Mouse (Mus musculus): Measurements from ENCODE around the gene Zfp444. TPM values are rescaled to one million over a fixed set of nuclear protein-coding genes. Genes with fewer than 3 reads are reported as not detected.

Gene Zfp444
- 41.1 and 42.9 TPM in 2 replicates for polyA plus RNA-seq (2015; fragmentation: Nextera tagmentation; extraction: Ambion mirVana)

- peak; percentile 99 for DNase-seq (ENCODE audit: low spot score)
- H3K4me1 ChIP-seq (ENCODE audit: insufficient read depth, low read depth, low read length) = no peaks in the 10 kb centered on the region; the same call in 1 of the 2 replicates
- peak within 1 kb of the TSS; percentile 37 for H3K9ac ChIP-seq (replicated peaks; ENCODE audit: low read depth)
- H3K27me3 ChIP-seq (replicated peaks; ENCODE audit: insufficient read depth, low read length) = no peaks in the 10 kb centered on the region
- TF ChIP-seq CTCF (IDR thresholded peaks at IDR 0.05) (no peak), EP300 (IDR thresholded peaks at IDR 0.05) (peak; percentile 60)
- ATAC-seq = peak; percentile 94
- H3K27ac ChIP-seq (ENCODE audit: low read length) = peak within 1 kb of the TSS; percentile 81
- WGBS = 1% methylated on average over 37 of the region's 37 CpGs
- H3K4me2 ChIP-seq (replicated peaks; ENCODE audit: low read depth, low read length) = peak within 1 kb of the TSS; percentile 84
- no peaks in the 10 kb centered on the region for H3K9me3 ChIP-seq (ENCODE audit: low read length)
- peak within 1 kb of the TSS; percentile 60 for H3K4me3 ChIP-seq (ENCODE audit: low read depth, low read length)
- H3K36me3 ChIP-seq (ENCODE audit: insufficient read depth, low read length) = no peaks in the 10 kb centered on the region
Observed at GRCm38 (mm10) chr7:6172006-6172649, at the start of gene Zfp444. TSS of gene Zfp444 (plus strand) at chr7:6172226.

- Histone ChIP-seq H3K4me3 (ENCODE audit: low read depth, low read length) (no peak overlapping the region), H3K4me1 (ENCODE audit: insufficient read depth, low read depth, low read length) (no peaks in the 10 kb centered on the region), H3K27me3 (replicated peaks; ENCODE audit: insufficient read depth, low read length) (no peaks in the 10 kb centered on the region), H3K9me3 (ENCODE audit: low read length) (no peaks in the 10 kb centered on the region), H3K36me3 (ENCODE audit: insufficient read depth, low read length) (no peaks in the 10 kb centered on the region), H3K27ac (ENCODE audit: low read length) (no peak overlapping the region), H3K4me2 (replicated peaks; ENCODE audit: low read depth, low read length) (no peak overlapping the region), H3K9ac (replicated peaks; ENCODE audit: low read depth) (no peak overlapping the region)
- TF ChIP-seq CTCF (IDR thresholded peaks at IDR 0.05) = peak; percentile 99
- no peak for TF ChIP-seq EP300 (IDR thresholded peaks at IDR 0.05)
- peak; percentile 76 for ATAC-seq
- 26% methylated on average over 7 of the region's 7 CpGs for WGBS
- peak; percentile 93 for DNase-seq (ENCODE audit: low spot score)
Observed at GRCm38 (mm10) chr7:6126690-6127448, 45.2 kb upstream of the Zfp444 start.

GRCm38 (mm10) chr7:6130346-6130745, 41.7 kb upstream of the Zfp444 start:
- Histone ChIP-seq H3K27me3 (replicated peaks; ENCODE audit: insufficient read depth, low read length) (no peaks in the 10 kb centered on the region), H3K9ac (replicated peaks; ENCODE audit: low read depth) (no peak overlapping the region), H3K4me3 (ENCODE audit: low read depth, low read length) (no peak overlapping the region), H3K4me1 (ENCODE audit: insufficient read depth, low read depth, low read length) (no peaks in the 10 kb centered on the region), H3K4me2 (replicated peaks; ENCODE audit: low read depth, low read length) (no peak overlapping the region), H3K9me3 (ENCODE audit: low read length) (peaks cover 2% of the 10 kb centered on the region; the same call in 1 of the 2 replicates), H3K36me3 (ENCODE audit: insufficient read depth, low read length) (peaks cover 18% of the 10 kb centered on the region), H3K27ac (ENCODE audit: low read length) (no peak overlapping the region)
- no peak for TF ChIP-seq CTCF (IDR thresholded peaks at IDR 0.05)
- TF ChIP-seq EP300 (IDR thresholded peaks at IDR 0.05) = no peak
- no peak for ATAC-seq
- 38% methylated on average over 4 of the region's 4 CpGs for WGBS
- DNase-seq (ENCODE audit: low spot score) = no peak

- Histone ChIP-seq H3K36me3 (ENCODE audit: insufficient read depth, low read length) (peaks cover 18% of the 10 kb centered on the region), H3K4me2 (replicated peaks; ENCODE audit: low read depth, low read length) (no peak overlapping the region), H3K9me3 (ENCODE audit: low read length) (peaks cover 2% of the 10 kb centered on the region; the same call in 1 of the 2 replicates), H3K9ac (replicated peaks; ENCODE audit: low read depth) (no peak overlapping the region), H3K27me3 (replicated peaks; ENCODE audit: insufficient read depth, low read length) (no peaks in the 10 kb centered on the region), H3K27ac (ENCODE audit: low read length) (no peak overlapping the region), H3K4me1 (ENCODE audit: insufficient read depth, low read depth, low read length) (no peaks in the 10 kb centered on the region), H3K4me3 (ENCODE audit: low read depth, low read length) (no peak overlapping the region)
- DNase-seq (ENCODE audit: low spot score) (no peak), ATAC-seq (no peak)
- no peak for TF ChIP-seq EP300 (IDR thresholded peaks at IDR 0.05)
- no peak for TF ChIP-seq CTCF (IDR thresholded peaks at IDR 0.05)
- 83% methylated on average over 30 of the region's 30 CpGs for WGBS
Observed at GRCm38 (mm10) chr7:6132646-6133045, 39.4 kb upstream of the Zfp444 start.

- no peak for DNase-seq (ENCODE audit: low spot score)
- no peak for ATAC-seq
- TF ChIP-seq EP300 (IDR thresholded peaks at IDR 0.05) = no peak
- TF ChIP-seq CTCF (IDR thresholded peaks at IDR 0.05) = peak; percentile 54
- Histone ChIP-seq H3K9ac (replicated peaks; ENCODE audit: low read depth) (no peak overlapping the region), H3K4me3 (ENCODE audit: low read depth, low read length) (no peak overlapping the region), H3K4me2 (replicated peaks; ENCODE audit: low read depth, low read length) (no peak overlapping the region), H3K4me1 (ENCODE audit: insufficient read depth, low read depth, low read length) (no peaks in the 10 kb centered on the region), H3K36me3 (ENCODE audit: insufficient read depth, low read length) (peaks cover 18% of the 10 kb centered on the region), H3K27ac (ENCODE audit: low read length) (no peak overlapping the region), H3K9me3 (ENCODE audit: low read length) (peaks cover 2% of the 10 kb centered on the region; the same call in 1 of the 2 replicates), H3K27me3 (replicated peaks; ENCODE audit: insufficient read depth, low read length) (no peaks in the 10 kb centered on the region)
Observed at GRCm38 (mm10) chr7:6136497-6136896, 35.5 kb upstream of the Zfp444 start.

GRCm38 (mm10) chr7:6139295-6139694, 32.7 kb upstream of the Zfp444 start:
- no peak overlapping the region for H3K4me3 ChIP-seq (ENCODE audit: low read depth, low read length)
- H3K9me3 ChIP-seq (ENCODE audit: low read length) = no peaks in the 10 kb centered on the region
- ATAC-seq = no peak
- WGBS = 60% methylated on average over 3 of the region's 3 CpGs
- H3K36me3 ChIP-seq (ENCODE audit: insufficient read depth, low read length) = no peaks in the 10 kb centered on the region
- H3K27ac ChIP-seq (ENCODE audit: low read length) = no peak overlapping the region
- H3K9ac ChIP-seq (replicated peaks; ENCODE audit: low read depth) = no peak overlapping the region
- H3K27me3 ChIP-seq (replicated peaks; ENCODE audit: insufficient read depth, low read length) = no peaks in the 10 kb centered on the region
- DNase-seq (ENCODE audit: low spot score) = no peak
- H3K4me1 ChIP-seq (ENCODE audit: insufficient read depth, low read depth, low read length) = peaks cover 3% of the 10 kb centered on the region; the same call in 1 of the 2 replicates
- no peak overlapping the region for H3K4me2 ChIP-seq (replicated peaks; ENCODE audit: low read depth, low read length)
- no peak for TF ChIP-seq CTCF (IDR thresholded peaks at IDR 0.05)

Measured in lung, postnatal 0 days (tissue).